Mouse (Mus musculus): ENCODE data around the gene Casp12. TPM values are rescaled to one million over a fixed set of nuclear protein-coding genes. Genes with fewer than 3 reads are reported as not detected.

Gene Casp12
- 0.12 TPM in 1 of 2 replicates, not detected in the other for polyA plus RNA-seq (2016; fragmentation: Nextera tagmentation; extraction: Ambion mirVana)

DNA sequence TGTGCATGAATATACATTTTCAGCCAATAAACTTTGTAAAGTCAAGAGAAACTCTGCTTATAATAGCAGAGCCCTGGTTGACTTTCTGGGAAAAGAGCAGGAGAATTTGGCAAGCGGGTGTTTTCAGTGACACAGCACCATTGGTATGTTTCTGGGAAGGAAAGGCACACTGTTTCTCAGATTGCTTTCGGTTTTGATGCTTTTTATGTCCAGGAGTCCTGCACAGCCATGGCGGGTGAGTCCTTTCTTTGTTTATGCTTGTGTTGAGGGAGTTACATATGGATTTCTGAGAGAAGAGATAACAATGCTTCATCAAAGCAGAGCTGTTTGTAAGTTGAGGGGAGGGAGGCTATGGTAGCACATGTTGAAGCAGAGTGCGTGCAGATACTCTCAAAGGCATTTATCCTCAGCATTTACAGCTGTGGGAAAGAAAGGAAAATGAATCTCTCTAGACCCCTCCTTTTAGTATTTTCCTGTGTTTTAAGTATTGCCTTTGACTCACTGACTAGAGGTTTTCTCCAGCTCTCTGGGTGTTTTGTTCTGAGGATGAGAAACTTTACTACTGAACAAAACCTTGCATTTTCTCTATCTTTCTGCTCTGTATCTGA is at the start of gene Casp12:
TSS of gene Casp12 (plus strand) at position 140 of the 608 bp plus-strand sequence.
- H3K4me1 ChIP-seq, result no peaks in the 10 kb centered on the region
- H3K4me2 ChIP-seq (replicated peaks), result no peak within 1 kb of the TSS
- H3K9ac ChIP-seq (replicated peaks), result no peak within 1 kb of the TSS
- H3K27me3 ChIP-seq, result no peaks in the 10 kb centered on the region
- no peak for ATAC-seq (ENCODE audit: low FRiP score, low read depth)
- H3K27ac ChIP-seq (replicated peaks), result no peak within 1 kb of the TSS
- 80% methylated on average over 4 of the region's 4 CpGs for WGBS
- no peaks in the 10 kb centered on the region for H3K9me3 ChIP-seq
- H3K4me3 ChIP-seq, result no peak within 1 kb of the TSS
- H3K36me3 ChIP-seq, result no peaks in the 10 kb centered on the region

DNA sequence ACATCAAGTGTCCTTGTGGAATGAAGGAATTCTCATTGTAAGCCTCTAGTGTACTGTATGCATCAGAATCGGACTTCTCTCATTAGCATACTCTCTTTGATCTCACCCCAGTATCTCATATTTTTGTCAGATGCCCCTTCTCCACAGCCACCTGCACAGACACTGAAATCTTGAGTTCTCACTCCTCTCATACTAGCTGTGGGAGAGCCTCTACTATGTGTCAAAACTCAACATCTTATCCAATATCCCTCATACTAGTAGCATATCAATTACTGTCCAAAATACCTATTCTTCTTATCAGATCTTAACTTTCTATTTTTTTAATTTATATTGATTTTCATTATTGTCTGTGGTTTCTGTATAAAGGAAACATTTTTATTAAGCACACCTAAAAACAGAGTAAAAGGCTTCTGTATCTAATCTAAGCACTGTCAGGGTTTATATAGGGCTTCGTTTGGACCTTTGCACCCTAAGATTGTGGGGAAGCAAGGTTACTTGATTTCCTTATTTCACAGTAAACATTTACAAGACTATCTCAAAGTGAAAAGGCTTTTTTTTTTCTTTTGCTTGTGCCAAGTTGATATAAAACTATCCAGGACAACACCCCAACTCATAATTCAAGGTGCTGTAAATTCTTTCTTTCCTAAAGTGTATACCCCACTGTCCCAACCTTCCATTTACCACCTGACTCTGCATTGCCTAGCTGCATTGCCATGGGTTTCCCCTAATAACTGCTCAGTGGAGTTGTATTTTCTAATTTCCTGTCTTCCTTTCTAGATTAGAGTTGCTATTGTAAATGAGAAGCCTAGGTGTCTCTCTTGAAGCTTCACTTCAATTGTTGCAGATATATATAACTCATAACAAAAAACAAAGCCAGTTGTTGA is 48.6 kb upstream of the Casp12 start:
- no peaks in the 10 kb centered on the region for H3K4me1 ChIP-seq
- no peaks in the 10 kb centered on the region for H3K27me3 ChIP-seq
- H3K27ac ChIP-seq (replicated peaks), result no peak overlapping the region
- no peak overlapping the region for H3K4me2 ChIP-seq (replicated peaks)
- no peaks in the 10 kb centered on the region for H3K9me3 ChIP-seq
- no peaks in the 10 kb centered on the region for H3K36me3 ChIP-seq
- WGBS, result 86% methylated on average over 2 of the region's 2 CpGs
- H3K4me3 ChIP-seq, result no peak overlapping the region
- no peak for ATAC-seq (ENCODE audit: low FRiP score, low read depth)
- H3K9ac ChIP-seq (replicated peaks), result no peak overlapping the region

DNA sequence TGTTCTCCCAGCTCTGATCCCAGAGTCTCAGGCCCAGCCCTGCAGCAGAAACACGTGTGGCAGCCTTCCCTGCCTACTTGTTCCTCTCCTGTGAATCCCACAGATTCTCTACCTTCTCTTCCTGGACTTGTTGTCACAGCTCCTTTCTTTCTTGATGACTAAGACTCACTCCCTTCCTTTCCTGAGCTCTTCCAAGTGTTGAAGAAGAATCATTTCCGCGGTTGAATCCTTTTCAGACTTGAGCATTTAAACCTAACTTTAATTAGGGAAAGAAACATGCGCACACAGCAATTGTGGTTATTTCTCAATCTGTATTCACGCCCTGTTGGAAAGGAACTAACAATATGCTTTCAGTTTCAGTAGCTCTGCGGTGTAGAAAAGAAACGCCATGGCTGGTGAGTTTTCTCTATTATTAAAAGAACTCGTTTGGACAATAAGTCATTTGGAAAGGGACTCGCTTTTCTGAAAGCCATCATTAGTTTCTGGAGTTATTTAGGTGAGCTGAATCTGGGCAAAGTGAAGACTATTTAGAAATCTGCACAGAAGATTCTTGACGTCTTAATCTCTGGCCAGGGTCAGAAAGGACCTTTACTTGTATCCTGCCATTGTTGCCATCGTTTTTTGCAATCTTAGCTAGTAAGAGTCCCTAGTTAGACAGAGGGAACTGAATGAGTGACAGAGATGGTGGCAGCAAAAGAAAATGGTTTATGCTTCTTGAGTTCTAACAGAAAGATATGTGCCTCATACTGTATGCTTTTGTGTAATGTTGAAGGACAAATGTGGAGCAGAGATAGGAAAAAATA is 46.7 kb upstream of the Casp12 start, which contains the start of gene Casp1:
TSS of gene Casp1 (plus strand) at position 189 of the 803 bp plus-strand sequence.
- Histone ChIP-seq H3K9me3 (no peaks in the 10 kb centered on the region), H3K4me3 (no peak within 1 kb of the TSS), H3K4me2 (replicated peaks) (no peak within 1 kb of the TSS), H3K27ac (replicated peaks) (no peak within 1 kb of the TSS), H3K9ac (replicated peaks) (no peak within 1 kb of the TSS), H3K36me3 (no peaks in the 10 kb centered on the region), H3K4me1 (no peaks in the 10 kb centered on the region), H3K27me3 (no peaks in the 10 kb centered on the region)
- ATAC-seq (ENCODE audit: low FRiP score, low read depth), result no peak
- WGBS, result 71% methylated on average over 11 of the region's 11 CpGs

DNA sequence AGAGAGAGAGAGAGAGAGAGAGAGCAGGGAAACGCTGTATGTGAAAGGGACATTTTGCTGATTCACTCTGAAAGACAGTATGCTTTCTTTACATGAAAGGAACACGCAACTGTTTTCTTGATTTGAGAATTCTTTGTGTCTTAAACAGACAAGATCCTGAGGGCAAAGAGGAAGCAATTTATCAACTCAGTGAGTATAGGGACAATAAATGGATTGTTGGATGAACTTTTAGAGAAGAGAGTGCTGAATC is 46.2 kb upstream of the Casp12 start:
- WGBS, result 80% methylated on average over 2 of the region's 2 CpGs
- H3K9ac ChIP-seq (replicated peaks), result no peak overlapping the region
- no peak overlapping the region for H3K4me3 ChIP-seq
- no peaks in the 10 kb centered on the region for H3K27me3 ChIP-seq
- H3K27ac ChIP-seq (replicated peaks), result no peak overlapping the region
- H3K9me3 ChIP-seq, result no peaks in the 10 kb centered on the region
- no peak for ATAC-seq (ENCODE audit: low FRiP score, low read depth)
- no peaks in the 10 kb centered on the region for H3K36me3 ChIP-seq
- H3K4me2 ChIP-seq (replicated peaks), result no peak overlapping the region
- no peaks in the 10 kb centered on the region for H3K4me1 ChIP-seq

DNA sequence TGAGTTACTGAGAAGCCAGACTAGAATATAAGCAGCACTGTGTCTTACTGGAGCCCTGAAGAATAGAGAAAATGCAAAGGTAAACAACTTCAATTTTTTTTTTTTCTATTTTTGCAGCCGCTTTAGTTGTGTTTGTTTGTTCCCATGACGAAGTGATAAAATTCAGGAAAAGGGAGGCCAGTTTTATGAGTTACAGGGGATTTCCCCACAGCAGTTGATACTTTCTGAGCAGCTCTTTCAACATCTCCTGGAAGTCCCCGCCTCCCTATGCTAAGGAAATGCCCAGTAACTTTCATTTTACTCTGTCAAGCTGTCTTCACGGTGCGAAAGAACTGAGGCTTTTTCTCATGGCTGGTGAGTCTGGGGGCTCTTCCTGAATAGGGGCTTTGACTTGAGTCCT is 36.7 kb upstream of the Casp12 start, which contains the start of gene Casp4:
TSS of gene Casp4 (plus strand) at position 268 of the 400 bp plus-strand sequence.
- H3K27ac ChIP-seq (replicated peaks), result no peak within 1 kb of the TSS
- H3K36me3 ChIP-seq, result no peaks in the 10 kb centered on the region
- H3K27me3 ChIP-seq, result no peaks in the 10 kb centered on the region
- H3K4me3 ChIP-seq, result no peak within 1 kb of the TSS
- ATAC-seq (ENCODE audit: low FRiP score, low read depth), result no peak
- H3K9me3 ChIP-seq, result no peaks in the 10 kb centered on the region
- no peak within 1 kb of the TSS for H3K9ac ChIP-seq (replicated peaks)
- H3K4me1 ChIP-seq, result no peaks in the 10 kb centered on the region
- no peak within 1 kb of the TSS for H3K4me2 ChIP-seq (replicated peaks)
- 70% methylated on average over 5 of the region's 5 CpGs for WGBS

DNA sequence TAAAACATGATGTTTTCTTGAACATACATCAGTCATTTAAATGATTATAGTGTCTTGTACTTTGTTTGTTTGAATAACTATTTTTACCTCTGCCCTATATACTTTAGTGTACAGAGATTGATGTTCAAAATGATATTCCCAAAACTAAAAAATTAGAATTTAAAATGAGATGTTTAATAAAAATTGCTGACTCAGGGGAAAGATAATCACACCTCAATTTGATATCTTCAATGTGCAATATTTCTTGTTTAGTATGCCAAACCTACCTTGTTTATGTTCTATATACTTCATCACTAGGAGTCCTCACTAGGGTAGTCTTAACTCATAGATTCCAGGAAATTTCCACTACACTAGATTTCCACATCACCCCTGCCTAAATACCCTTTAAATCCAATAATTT is 35.1 kb upstream of the Casp12 start:
- Histone ChIP-seq H3K4me3 (no peak overlapping the region), H3K9me3 (no peaks in the 10 kb centered on the region), H3K4me1 (no peaks in the 10 kb centered on the region), H3K9ac (replicated peaks) (no peak overlapping the region), H3K27me3 (no peaks in the 10 kb centered on the region), H3K27ac (replicated peaks) (no peak overlapping the region), H3K4me2 (replicated peaks) (no peak overlapping the region), H3K36me3 (no peaks in the 10 kb centered on the region)
- ATAC-seq (ENCODE audit: low FRiP score, low read depth), result no peak

DNA sequence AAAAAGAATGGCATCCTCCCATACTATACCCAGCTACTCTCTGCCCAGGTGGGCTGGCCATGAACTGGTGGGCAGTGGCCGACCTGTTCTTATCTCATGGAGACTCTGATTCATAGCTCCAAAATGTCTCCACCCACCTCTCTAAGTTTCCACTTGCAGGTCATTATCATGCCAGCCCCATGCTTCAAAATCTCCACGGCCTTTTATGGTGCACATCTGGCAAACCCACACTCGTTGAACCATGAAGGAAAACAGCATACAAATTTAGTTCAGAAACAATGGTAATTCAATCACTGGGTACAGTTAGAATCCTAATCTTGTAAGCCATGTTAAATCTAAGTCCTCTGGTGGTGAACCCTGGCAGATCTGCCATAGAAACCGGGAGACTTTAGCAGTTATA is 33.8 kb upstream of the Casp12 start:
- 71% methylated on average over 4 of the region's 4 CpGs for WGBS
- Histone ChIP-seq H3K4me3 (no peak overlapping the region), H3K4me1 (no peaks in the 10 kb centered on the region), H3K27me3 (no peaks in the 10 kb centered on the region), H3K27ac (replicated peaks) (no peak overlapping the region), H3K9me3 (no peaks in the 10 kb centered on the region), H3K4me2 (replicated peaks) (no peak overlapping the region), H3K9ac (replicated peaks) (no peak overlapping the region), H3K36me3 (no peaks in the 10 kb centered on the region)
- no peak for ATAC-seq (ENCODE audit: low FRiP score, low read depth)

DNA sequence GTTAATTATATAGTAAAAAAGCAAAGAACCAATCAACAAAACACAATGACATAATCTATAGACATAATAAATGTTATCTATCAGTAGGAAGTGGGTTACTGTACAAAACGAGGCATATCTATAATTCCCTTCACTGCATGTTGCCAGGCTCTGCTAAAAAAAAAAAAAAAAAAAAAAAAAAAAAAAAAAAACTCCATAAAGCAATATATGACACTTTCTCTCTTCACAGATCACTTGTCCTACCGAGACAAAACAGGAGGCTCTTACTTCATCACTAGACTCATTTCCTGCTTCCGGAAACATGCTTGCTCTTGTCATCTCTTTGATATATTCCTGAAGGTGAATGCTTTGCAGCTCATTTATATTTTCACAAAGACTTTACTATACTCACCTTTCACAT is 17.0 kb upstream of the Casp12 start:
- ATAC-seq (ENCODE audit: low FRiP score, low read depth), result no peak
- Histone ChIP-seq H3K27ac (replicated peaks) (no peak overlapping the region), H3K9me3 (no peaks in the 10 kb centered on the region), H3K4me3 (no peak overlapping the region), H3K36me3 (no peaks in the 10 kb centered on the region), H3K4me1 (no peaks in the 10 kb centered on the region), H3K4me2 (replicated peaks) (no peak overlapping the region), H3K27me3 (no peaks in the 10 kb centered on the region), H3K9ac (replicated peaks) (no peak overlapping the region)
- WGBS, result 84% methylated on average over 3 of the region's 3 CpGs

DNA sequence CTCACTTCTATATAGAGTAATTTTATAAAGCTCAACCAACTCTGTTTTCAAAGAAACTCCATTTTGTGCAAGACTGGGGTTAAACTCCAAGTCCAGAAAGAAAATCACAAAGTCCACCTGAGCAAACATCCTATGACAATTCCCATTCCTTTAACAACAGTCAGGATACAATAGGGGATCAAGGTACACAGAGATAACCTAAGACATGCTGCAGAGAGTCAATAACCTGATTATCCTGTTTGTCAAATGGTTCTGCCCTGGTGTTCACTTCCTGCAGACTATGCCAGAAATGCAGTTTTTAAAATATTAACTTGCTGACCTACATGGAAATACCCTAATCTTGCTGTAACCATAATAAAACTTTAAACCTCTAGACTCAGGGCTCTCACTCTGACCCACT is 12.8 kb upstream of the Casp12 start:
- Histone ChIP-seq H3K36me3 (no peaks in the 10 kb centered on the region), H3K4me2 (replicated peaks) (no peak overlapping the region), H3K9ac (replicated peaks) (no peak overlapping the region), H3K27me3 (no peaks in the 10 kb centered on the region), H3K4me1 (no peaks in the 10 kb centered on the region), H3K9me3 (no peaks in the 10 kb centered on the region), H3K4me3 (no peak overlapping the region), H3K27ac (replicated peaks) (no peak overlapping the region)
- ATAC-seq (ENCODE audit: low FRiP score, low read depth), result no peak

DNA sequence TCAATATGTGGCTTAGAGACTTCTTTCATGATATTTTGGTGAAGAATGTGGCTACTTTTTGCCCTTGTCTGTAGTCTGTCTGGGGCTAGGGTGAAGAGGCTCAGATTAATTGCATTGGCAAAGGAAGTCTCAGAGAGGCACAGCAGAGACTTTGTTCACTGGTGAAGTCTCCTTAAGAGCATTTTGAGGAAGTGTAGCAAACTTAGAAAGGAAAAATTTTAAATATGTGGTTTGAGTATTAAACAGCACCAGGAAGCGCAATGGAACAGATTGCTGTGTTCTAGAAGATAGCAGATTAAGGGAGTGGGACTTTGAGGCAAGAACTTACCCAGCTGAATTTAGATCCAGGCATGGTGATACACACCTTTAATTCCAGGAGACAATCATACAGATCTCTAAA is 11.8 kb upstream of the Casp12 start:
- Histone ChIP-seq H3K9ac (replicated peaks) (no peak overlapping the region), H3K4me1 (no peaks in the 10 kb centered on the region), H3K4me2 (replicated peaks) (no peak overlapping the region), H3K36me3 (no peaks in the 10 kb centered on the region), H3K9me3 (no peaks in the 10 kb centered on the region), H3K27me3 (no peaks in the 10 kb centered on the region), H3K4me3 (no peak overlapping the region), H3K27ac (replicated peaks) (no peak overlapping the region)
- no peak for ATAC-seq (ENCODE audit: low FRiP score, low read depth)
- 92% methylated on average over 1 of the region's 1 CpGs for WGBS

DNA sequence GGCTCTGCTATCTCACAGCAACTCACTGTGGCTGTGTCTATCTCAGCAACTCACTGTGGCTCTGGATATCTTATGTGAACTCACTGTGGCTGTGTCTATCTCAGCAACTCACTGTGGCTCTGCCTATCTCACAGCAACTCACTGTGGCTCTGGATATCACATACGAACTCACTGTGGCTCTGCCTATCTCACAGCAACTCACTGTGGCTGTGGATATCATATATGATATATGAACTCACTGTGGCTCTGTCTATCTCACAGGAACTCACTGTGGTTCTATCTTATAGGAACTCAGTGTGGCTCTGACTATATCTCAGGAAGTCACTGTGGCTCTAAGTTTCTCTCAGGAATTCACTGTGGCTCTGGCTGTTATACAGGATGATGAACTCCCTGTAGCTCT is 2.1 kb upstream of the Casp12 start:
- H3K4me2 ChIP-seq (replicated peaks), result no peak overlapping the region
- H3K9me3 ChIP-seq, result no peaks in the 10 kb centered on the region
- no peak overlapping the region for H3K9ac ChIP-seq (replicated peaks)
- H3K4me3 ChIP-seq, result no peak overlapping the region
- H3K27ac ChIP-seq (replicated peaks), result no peak overlapping the region
- H3K36me3 ChIP-seq, result no peaks in the 10 kb centered on the region
- WGBS, result 92% methylated on average over 1 of the region's 1 CpGs
- ATAC-seq (ENCODE audit: low FRiP score, low read depth), result no peak
- no peaks in the 10 kb centered on the region for H3K27me3 ChIP-seq
- no peaks in the 10 kb centered on the region for H3K4me1 ChIP-seq

DNA sequence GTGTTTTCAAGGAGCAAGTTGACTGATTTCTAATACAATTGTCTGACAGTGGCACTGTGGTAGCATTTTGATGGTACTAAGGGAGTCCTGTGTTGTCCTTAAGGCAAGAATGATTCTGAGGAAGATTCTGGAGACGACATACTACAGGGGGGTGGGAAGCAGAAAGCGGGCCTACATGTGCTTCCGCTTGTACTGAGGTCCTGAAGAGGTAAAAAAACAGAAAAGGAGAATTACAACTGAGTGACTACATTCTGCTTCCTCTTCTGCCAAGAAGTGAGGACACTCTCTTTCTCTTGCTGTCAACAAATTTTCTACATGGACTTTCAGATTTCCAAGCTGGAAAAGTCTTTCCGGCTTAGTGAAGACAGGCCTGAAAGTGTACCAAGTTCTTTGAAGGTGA is 1.1 kb upstream of the Casp12 start:
- ATAC-seq (ENCODE audit: low FRiP score, low read depth), result no peak
- Histone ChIP-seq H3K4me2 (replicated peaks) (no peak overlapping the region), H3K4me3 (no peak overlapping the region), H3K9ac (replicated peaks) (no peak overlapping the region), H3K27me3 (no peaks in the 10 kb centered on the region), H3K36me3 (no peaks in the 10 kb centered on the region), H3K9me3 (no peaks in the 10 kb centered on the region), H3K27ac (replicated peaks) (no peak overlapping the region), H3K4me1 (no peaks in the 10 kb centered on the region)
- 92% methylated on average over 4 of the region's 4 CpGs for WGBS

Data from midbrain, embryonic 12.5 days (tissue).